Mouse (Mus musculus) E14TG2a.4 (cell line): ENCODE results near the gene Fam71e2.
"Not testable (repeated sequence)": the region's sequence is repeated elsewhere in the genome, so short reads cannot be mapped to it uniquely, and the experiment has no call there.

Experiments
- H3K27me3 ChIP-seq: 2 replicates; pipeline ENCODE4 v1.6.1; 2014; ENCODE audit warnings: low read length, control low read depth; ENCODE audit not compliant: insufficient read depth
- H3K36me3 ChIP-seq: 2 replicates; pipeline ENCODE4 v1.6.1; 2014; ENCODE audit warnings: low read length, control low read depth; ENCODE audit not compliant: insufficient read depth
- H3K4me1 ChIP-seq: replicated peaks from 2 replicates; pipeline ENCODE4 v1.6.1; 2014; ENCODE audit warnings: low read depth, low read length, control low read depth
- H3K4me3 ChIP-seq: replicated peaks from 2 replicates; pipeline ENCODE4 v1.5.1; 2014; ENCODE audit warnings: mild to moderate bottlenecking, low read length
- H3K9me3 ChIP-seq: 2 replicates; pipeline ENCODE4 v1.6.1; 2014; ENCODE audit warnings: low read length, control low read depth
- CTCF ChIP-seq: conservative IDR thresholded peaks from 2 replicates; pipeline ENCODE4 v1.5.1; 2014; ENCODE audit warnings: low read length
- NANOG ChIP-seq: IDR thresholded peaks from 2 replicates; pipeline ENCODE4 v1.6.1; 2014; ENCODE audit warnings: borderline replicate concordance, low read length, mixed read lengths
- POU5F1 ChIP-seq: IDR thresholded peaks from 2 replicates; pipeline ENCODE4 v1.6.1; 2014; ENCODE audit warnings: low read length, borderline replicate concordance

The Fam71e2 gene

GRCm38 (mm10) chr7:4795767-4796433 lies 24.8 kb upstream of the Fam71e2 start:
- no peaks in the 10 kb centered on the region for H3K9me3 ChIP-seq
- peaks cover 56% of the 10 kb centered on the region for H3K36me3 ChIP-seq
- H3K4me3 ChIP-seq: no peak overlapping the region
- H3K27me3 ChIP-seq: no peaks in the 10 kb centered on the region
- TF ChIP-seq CTCF (peak; percentile 43; the same call in 1 of the 2 replicates), NANOG (no peak)
- peaks cover 39% of the 10 kb centered on the region for H3K4me1 ChIP-seq

- Histone ChIP-seq H3K4me1 (peaks cover 45% of the 10 kb centered on the region), H3K9me3 (no peaks in the 10 kb centered on the region), H3K27me3 (no peaks in the 10 kb centered on the region), H3K36me3 (peaks cover 56% of the 10 kb centered on the region), H3K4me3 (peak overlapping the region; percentile 91)
- TF ChIP-seq POU5F1: no peak
- no peak for TF ChIP-seq CTCF
- no peak for TF ChIP-seq NANOG
Measured at GRCm38 (mm10) chr7:4794631-4795168, 23.6 kb upstream of the Fam71e2 start.

- TF ChIP-seq NANOG (no peak), CTCF (no peak), POU5F1 (no peak)
- Histone ChIP-seq H3K27me3 (no peaks in the 10 kb centered on the region), H3K36me3 (peaks cover 56% of the 10 kb centered on the region), H3K9me3 (no peaks in the 10 kb centered on the region), H3K4me3 (peak overlapping the region; percentile 91), H3K4me1 (peaks cover 47% of the 10 kb centered on the region)
Measured at GRCm38 (mm10) chr7:4793674-4794073, 22.6 kb upstream of the Fam71e2 start.

- H3K9me3 ChIP-seq, H3K27me3 ChIP-seq: not testable (repeated sequence)
- Histone ChIP-seq H3K4me1 (peaks cover 51% of the 10 kb centered on the region), H3K36me3 (peaks cover 52% of the 10 kb centered on the region), H3K4me3 (peak overlapping the region; percentile 91)
Measured at GRCm38 (mm10) chr7:4793248-4793647, 22.1 kb upstream of the Fam71e2 start.

GRCm38 (mm10) chr7:4792278-4793212 lies 21.4 kb upstream of the Fam71e2 start, which contains the start of gene Rpl28:
Gene Rpl28 (plus strand): TSS chr7:4792874.
- Histone ChIP-seq H3K4me3 (peak within 1 kb of the TSS; percentile 91), H3K36me3 (peaks cover 47% of the 10 kb centered on the region), H3K27me3 (no peaks in the 10 kb centered on the region), H3K9me3 (no peaks in the 10 kb centered on the region), H3K4me1 (peaks cover 55% of the 10 kb centered on the region)
- TF ChIP-seq POU5F1: no peak

- TF ChIP-seq CTCF: no peak
- no peak for TF ChIP-seq NANOG
- no peak for TF ChIP-seq POU5F1
- H3K4me3 ChIP-seq: peak within 1 kb of the TSS; percentile 87
- H3K27me3 ChIP-seq: peaks cover 10% of the 10 kb centered on the region
- H3K4me1 ChIP-seq: peaks cover 41% of the 10 kb centered on the region
- no peaks in the 10 kb centered on the region for H3K9me3 ChIP-seq
- H3K36me3 ChIP-seq: peaks cover 42% of the 10 kb centered on the region
Measured at GRCm38 (mm10) chr7:4789436-4789935, 18.4 kb upstream of the Fam71e2 start, which contains the start of gene Tmem238. Gene Tmem238 (minus strand): TSS chr7:4789656.

GRCm38 (mm10) chr7:4788499-4789435 lies 17.7 kb upstream of the Fam71e2 start:
- peaks cover 17% of the 10 kb centered on the region for H3K27me3 ChIP-seq
- TF ChIP-seq NANOG (no peak), POU5F1 (no peak), CTCF (no peak)
- peaks cover 42% of the 10 kb centered on the region for H3K36me3 ChIP-seq
- H3K4me1 ChIP-seq: peaks cover 41% of the 10 kb centered on the region
- no peaks in the 10 kb centered on the region for H3K9me3 ChIP-seq
- H3K4me3 ChIP-seq: peak overlapping the region; percentile 87
